Mouse (Mus musculus) layer of hippocampus, postnatal 10 days (tissue): Measurements from ENCODE around the gene Panx1. TPM values are rescaled to one million over a fixed set of nuclear protein-coding genes. Genes with fewer than 3 reads are reported as not detected.

Source experiments
- DNase-seq, 2 experiments: peaks; one replicate each; pipeline ENCODE4 v3.0.0; 2021; ENCODE audit warnings: low spot score in 2 of 2
- long read RNA-seq: library from polyadenylated mRNA; stranded (forward); transcript quantifications from one replicate; pipeline ENCODE4 v2.0.0, GENCODE M21; 2023
- total RNA-seq, 2 experiments: library from RNA; stranded (reverse); gene quantifications; 2 replicates each; pipeline ENCODE4 v1.2.3; 2021

Gene Panx1
- 10 to 100 TPM; 67.9 to 68.7 TPM for total RNA-seq
- long read RNA-seq, full-length matches to known transcripts = 30 of 43 reads
- long read RNA-seq, partial matches to known transcripts = 3 of 43 reads
- long read RNA-seq, other reads (novel, unspliced or antisense) = 10 of 43 reads

GRCm38 (mm10) chr9:15045084-15045669 lies at the start of gene Panx1:
Gene Panx1 (minus strand): TSS chr9:15045478.
- DNase-seq = peak; percentile 69 to 78

DNA sequence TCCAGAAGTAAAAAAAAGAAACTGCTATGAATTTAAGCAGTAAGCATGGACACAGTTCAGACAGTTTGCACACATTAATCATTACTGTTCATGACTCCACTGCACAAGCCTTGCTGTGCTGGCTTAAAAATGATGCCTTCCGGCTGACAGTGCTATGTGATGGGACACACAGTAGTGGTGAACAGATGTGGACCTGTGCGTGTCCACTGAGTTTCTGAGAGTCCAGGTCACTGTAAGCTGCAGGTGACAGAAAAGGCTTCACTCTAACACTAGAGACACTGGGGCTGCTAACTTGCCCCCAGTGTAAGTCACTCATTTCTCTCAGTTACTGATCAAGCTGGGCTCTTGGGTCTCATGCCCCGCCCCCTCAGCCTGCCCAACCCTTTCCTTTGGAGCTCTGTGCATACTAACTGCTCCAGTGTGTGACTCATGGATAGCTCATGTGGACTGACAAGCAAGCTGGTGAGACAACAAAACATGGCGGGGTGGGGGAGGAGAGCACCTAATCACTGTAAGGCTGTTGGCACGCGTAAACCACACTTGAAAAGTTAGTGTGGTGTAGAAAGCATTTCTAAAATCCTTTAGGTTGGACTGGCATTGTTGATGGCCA lies 23.5 kb upstream of the Panx1 start:
- no peak for DNase-seq

DNA sequence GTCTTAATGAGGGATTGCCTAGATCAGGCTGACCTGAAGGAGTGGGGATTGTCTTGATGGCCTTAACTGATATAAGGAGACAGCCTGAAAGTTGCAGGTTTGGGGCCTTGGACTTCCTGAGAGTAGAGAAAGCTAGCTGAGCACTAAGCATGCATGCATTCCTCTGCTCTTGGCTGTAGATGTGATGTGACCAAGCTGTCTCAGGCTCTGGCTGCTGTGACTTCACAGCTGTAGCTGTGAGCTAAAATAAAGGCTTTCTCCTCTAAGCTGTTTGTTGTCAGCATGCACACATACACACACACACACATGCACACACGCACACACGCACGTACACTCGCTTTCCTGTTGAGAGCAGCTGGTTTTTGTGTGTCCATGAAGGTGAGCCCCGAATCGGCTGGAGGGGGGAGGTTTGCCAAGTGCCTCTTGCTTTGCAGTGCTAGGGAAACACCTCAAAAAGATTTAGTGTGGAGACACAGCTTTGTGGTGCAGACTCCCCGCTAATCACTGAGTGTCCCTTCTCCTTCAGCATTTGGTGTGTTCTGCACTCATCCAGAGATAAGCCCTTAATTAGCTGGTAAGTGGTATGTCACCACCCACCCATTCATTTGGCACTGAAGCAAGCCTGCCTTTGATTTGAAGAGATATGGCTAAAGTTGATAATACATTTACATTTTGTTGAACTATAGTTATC lies 22.9 kb upstream of the Panx1 start:
- DNase-seq = no peak

DNA sequence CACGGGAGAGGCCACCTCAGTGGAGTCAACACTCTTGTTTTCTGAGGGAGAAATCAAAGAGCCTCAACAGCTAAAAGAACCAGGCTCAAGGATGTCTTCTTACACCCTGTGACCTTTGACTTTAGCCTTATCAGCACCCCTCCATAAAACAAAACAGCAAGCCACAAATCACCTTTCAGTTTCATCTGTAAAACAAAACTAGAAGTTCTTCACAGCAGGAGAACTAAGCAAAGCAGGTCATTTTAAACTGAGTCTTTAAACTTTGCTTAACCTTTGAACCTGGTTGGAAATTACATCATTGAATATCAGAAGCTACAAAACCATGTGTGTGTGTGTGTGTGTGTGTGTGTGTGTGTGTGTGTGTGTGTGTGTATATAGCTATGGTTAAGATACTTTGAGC lies 18.9 kb upstream of the Panx1 start:
- DNase-seq = no peak

DNA sequence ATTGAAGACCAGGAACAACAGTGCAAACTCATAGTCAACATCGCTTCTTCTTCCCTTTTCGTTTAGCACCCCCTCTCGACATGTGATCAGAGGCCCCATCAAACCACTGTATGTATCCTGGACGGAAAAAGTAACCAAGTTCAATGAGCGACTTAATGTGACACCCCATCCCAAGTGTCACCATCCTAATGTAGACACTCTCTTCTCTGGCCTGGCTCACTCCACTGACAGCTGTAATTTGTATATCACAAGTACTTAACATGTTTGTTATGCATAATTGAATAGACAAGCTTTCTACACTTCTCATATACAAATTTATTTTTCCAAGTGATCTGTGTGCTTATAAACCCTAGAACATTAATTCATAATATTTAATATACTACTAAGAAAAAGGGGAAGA lies 15.6 kb upstream of the Panx1 start:
- DNase-seq = no peak

DNA sequence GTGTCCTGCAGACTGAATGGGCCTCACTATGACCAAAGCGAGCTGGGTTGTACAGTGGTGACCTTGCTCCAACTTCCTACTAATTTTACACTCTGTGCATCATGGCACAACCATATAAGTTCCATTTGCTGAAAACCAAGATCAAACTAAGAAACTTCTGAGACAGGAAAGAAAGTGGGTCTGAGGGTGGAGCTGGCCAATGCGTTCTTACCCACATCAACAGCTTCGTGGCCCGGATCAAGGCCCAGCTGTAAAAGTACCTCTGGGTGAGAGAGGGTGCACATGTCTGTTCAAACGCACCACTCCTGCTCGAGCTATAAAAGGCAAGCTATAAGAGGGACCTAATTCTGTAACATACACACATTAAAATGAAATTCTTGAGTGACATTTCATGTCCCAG lies 14.7 kb upstream of the Panx1 start:
- no peak for DNase-seq

DNA sequence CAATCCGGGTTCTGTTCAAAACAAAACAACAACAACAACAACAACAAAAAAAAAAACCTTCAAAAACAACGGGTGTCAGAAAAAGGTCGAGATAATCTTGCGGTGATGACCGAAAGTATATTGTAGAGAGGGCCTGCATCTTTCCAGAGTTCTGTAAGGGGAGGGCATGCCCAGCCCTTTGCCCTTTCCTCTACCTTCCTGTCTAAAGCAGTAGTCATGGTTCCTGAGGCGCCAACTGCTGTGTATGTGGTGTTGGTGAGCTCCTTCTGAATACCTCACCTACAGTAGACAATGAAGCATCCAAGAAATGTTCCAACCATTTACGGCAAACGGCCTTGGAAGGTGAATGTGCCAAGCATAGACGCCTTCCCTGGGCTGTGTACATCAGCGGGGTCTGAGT lies 462 bp upstream of the Panx1 start:
- DNase-seq = no peak

- peak; percentile 38 to 41 for DNase-seq
These were observed 741 bp downstream of the Panx1 start for GRCm38 (mm10) chr9:15044391-15045083.

- DNase-seq = no peak
These were observed 3.7 kb downstream of the Panx1 start for GRCm38 (mm10) chr9:15041556-15041955.

- DNase-seq = no peak
These were observed 5.4 kb downstream of the Panx1 start for GRCm38 (mm10) chr9:15039848-15040247.

DNA sequence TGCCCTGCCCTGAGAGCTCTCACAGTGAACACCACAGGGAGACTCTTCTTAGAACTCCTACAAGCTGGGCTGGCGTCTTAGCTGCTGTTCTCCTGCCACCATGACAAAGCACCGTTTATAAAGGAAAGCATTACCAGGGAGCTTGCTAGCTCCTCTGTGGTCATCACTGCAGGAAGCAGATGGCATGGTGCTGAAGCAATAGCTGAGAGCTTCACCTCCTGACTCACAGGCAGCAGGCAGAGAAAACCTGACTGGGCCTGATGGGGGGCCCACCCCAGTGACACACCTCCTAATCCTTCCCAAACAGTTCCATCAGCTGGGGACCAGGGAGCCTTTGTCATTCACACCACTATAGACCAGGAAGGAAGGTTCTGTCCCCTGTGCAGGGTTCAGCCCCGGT lies 7.6 kb downstream of the Panx1 start:
- no peak for DNase-seq

DNA sequence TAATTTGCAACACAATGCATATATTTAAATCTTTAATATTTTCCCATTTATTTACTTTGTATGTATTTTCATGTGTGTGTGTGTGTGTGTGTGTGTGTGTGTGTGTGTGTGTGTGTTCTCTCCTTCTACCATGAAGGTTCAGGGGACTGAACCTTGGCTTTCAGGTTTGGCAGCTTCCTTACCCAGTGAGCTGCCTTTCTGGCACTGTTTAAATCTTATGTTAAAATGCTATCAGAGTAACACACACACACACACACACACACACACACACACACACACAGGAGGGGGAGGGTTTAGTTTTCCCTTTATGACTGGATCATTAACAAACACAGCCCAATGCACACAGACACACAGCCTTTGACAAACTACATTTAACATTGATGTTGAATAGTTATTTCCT lies 8.0 kb downstream of the Panx1 start:
- no peak for DNase-seq

GRCm38 (mm10) chr9:15036807-15037206 lies 8.5 kb downstream of the Panx1 start:
- DNase-seq = no peak

- no peak for DNase-seq
These were observed 8.9 kb downstream of the Panx1 start for GRCm38 (mm10) chr9:15036405-15036804.

DNA sequence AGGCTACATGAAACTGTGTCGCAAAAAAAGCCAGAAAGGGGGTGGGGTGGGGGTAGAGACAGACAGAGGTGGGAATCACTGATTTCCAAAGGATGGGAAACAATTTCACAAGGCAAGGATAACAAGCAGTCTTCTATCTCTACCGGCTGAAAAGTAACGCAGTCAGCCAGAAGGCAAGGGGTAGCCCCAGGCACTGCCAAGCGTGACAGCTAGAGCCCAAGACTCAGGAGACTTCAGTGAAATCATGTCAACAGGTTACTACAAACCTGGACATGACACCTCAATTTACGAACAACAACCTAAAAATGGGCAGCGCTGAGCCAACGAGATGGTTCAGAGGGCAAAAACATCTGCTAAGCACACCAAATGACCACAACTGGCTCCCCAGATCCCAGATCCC lies 9.3 kb downstream of the Panx1 start:
- no peak for DNase-seq

GRCm38 (mm10) chr9:15034546-15035273 lies 10.6 kb downstream of the Panx1 start:
- no peak for DNase-seq

GRCm38 (mm10) chr9:15033568-15034160 lies 11.6 kb downstream of the Panx1 start:
- no peak for DNase-seq

DNA sequence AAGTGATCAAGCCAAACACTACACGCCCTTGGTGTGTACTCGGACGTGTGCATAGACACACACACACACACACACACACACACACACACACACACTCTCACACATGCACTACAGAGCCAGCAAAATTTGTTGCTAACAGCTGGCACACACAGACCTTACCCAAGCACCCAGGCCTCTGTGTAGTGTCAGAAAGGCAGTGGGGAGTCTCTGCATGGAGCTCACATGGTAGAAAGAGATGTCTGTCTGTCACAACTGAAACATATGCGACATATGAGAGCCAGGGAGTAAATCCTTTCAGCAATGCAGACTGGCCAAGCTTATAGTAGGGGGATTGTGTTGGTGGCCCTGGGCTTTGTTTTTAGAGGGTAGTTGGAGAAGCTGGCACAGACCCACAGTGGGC lies 12.5 kb downstream of the Panx1 start:
- DNase-seq = no peak

GRCm38 (mm10) chr9:15030771-15031170 lies 14.5 kb downstream of the Panx1 start:
- DNase-seq = peak; percentile 62 to 70

- DNase-seq = peak; percentile 61 to 67
These were observed 16.1 kb downstream of the Panx1 start for GRCm38 (mm10) chr9:15029025-15029727.
